Mouse (Mus musculus) cerebellum, adult 2 months (tissue): ENCODE results near the gene Emc8. TPM values are rescaled to one million over a fixed set of nuclear protein-coding genes. Genes with fewer than 3 reads are reported as not detected.

Experiments used
- DNase-seq, 2 experiments: peaks; one replicate each; pipeline ENCODE4 v3.0.0; 2021
- H3K27ac ChIP-seq: fragments of 200-500 bp; 2 replicates; pipeline ENCODE4 v1.5.1; 2012; ENCODE audit warnings: low read length, control low read depth, inconsistent platforms; ENCODE audit not compliant: insufficient read depth
- H3K27me3 ChIP-seq: fragments of 200-500 bp; 2 replicates; pipeline ENCODE4 v1.6.1; 2012; ENCODE audit warnings: inconsistent platforms, mild to moderate bottlenecking, low read length, moderate library complexity; ENCODE audit not compliant: control insufficient read depth, insufficient read depth
- H3K4me1 ChIP-seq: fragments of 200-500 bp; 2 replicates; pipeline ENCODE4 v1.6.1; 2011; ENCODE audit warnings: low read length; ENCODE audit not compliant: control insufficient read depth, insufficient read depth
- H3K4me3 ChIP-seq: fragments of 200-500 bp; replicated peaks from 2 replicates; pipeline ENCODE3; 2011; ENCODE audit warnings: mild to moderate bottlenecking, low read depth, low read length, control low read depth; ENCODE audit not compliant: insufficient read depth
- CTCF ChIP-seq: fragments of 200-500 bp; IDR thresholded peaks from 2 replicates; pipeline ENCODE4 v1.5.1; 2011; ENCODE audit warnings: low read depth, mild to moderate bottlenecking, control low read depth, low read length, moderate library complexity, borderline replicate concordance; ENCODE audit not compliant: insufficient read depth
- POLR2A ChIP-seq: fragments of 200-500 bp; IDR thresholded peaks from 2 replicates; pipeline ENCODE4 v1.6.1; 2011; ENCODE audit warnings: low read length, control low read depth, borderline replicate concordance; ENCODE audit not compliant: insufficient read depth
- WGBS: fragments of 180-500 bp; shearing (Covaris S2); methylation state at CpG from one replicate; pipeline ENCODE4 v1.1.7; 2018; 5-methylcytosine and 5-hydroxymethylcytosine counted together
- polyA plus RNA-seq: library from polyadenylated mRNA; depleted of rRNA; stranded (reverse); fragments of >200 nt; gene quantifications from 2 replicates; pipeline ENCODE4 v1.2.3, GENCODE M21; 2012

Gene Emc8
- polyA plus RNA-seq, 1 experiment, result 65.3 TPM

DNA sequence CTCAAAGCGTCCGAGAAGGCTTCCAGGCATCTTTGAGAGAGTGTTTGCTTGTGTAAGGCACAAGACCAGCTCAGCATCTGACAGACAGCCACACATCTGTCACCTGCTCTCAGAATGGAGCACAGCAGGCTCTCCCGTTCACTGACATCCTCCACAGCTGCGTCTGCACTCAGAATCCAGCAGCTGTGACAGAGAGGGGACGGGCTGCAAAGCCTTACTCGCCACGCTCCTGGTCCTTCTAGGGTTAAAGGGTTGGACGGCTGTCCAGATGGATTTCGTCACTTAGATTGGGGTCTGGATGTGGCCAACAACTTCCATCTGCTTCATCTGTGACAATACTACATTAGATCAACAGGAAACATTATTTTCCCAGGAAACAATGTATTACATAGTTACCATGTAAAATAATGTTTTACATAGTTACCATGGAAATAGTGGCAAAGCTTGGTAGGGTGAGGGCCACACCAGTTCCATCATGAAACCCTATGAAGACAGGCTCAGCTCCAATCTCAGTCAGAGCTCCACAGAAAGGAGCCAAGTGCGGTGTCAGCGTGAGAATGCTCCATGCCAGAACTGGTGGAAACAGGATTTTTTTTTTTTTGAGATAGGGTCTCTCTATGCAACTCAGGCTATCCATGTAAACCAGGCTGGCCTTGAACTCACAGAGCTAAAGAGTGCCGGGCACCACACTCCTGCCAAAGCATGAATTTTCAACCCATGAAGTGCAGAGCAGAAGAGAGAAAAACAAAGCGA lies 28.2 kb upstream of the Emc8 start:
- no peak overlapping the region for H3K4me3 ChIP-seq
- TF ChIP-seq POLR2A (no peak), CTCF (no peak)
- DNase-seq, result no peak
- no peaks in the 10 kb centered on the region for H3K4me1 ChIP-seq
- no peaks in the 10 kb centered on the region for H3K27me3 ChIP-seq
- no peak overlapping the region for H3K27ac ChIP-seq
- 32% methylated on average over 13 of the region's 13 CpGs for WGBS

DNA sequence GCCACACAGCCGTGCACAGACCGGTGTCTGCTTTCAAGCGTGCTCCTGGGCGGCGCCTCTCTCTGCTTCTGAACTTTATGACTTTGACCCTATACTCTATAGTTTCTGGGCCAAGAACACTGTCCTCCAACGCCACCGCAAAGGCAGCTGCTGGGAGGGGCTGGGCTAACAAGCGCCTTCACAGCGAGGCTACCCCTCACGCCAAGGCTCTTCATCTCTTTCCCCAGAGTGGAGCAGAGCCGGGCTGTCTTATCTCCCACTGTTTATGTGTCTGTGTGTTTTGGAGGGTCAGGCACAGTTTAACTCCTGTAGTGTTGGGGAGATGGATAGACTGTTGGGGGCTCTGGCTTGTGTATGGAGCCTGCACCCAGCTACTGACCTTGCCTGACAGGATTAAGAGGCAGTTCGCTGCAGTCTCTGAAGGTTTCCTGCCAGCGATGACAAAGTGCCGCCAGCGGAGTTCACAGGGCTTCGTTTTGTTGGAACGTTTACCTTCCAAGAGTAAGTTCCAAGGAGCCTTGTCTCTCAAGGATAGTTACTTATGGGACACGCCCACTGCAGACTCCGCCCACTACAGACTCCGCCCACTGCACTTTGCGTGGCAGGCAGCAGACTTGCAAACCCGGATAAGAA lies 25.6 kb upstream of the Emc8 start:
- DNase-seq, result no peak
- TF ChIP-seq CTCF, result no peak
- no peak for TF ChIP-seq POLR2A
- H3K4me3 ChIP-seq, result no peak overlapping the region
- H3K27me3 ChIP-seq, result no peaks in the 10 kb centered on the region
- WGBS, result 43% methylated on average over 22 of the region's 22 CpGs
- no peaks in the 10 kb centered on the region for H3K4me1 ChIP-seq
- no peak overlapping the region for H3K27ac ChIP-seq

DNA sequence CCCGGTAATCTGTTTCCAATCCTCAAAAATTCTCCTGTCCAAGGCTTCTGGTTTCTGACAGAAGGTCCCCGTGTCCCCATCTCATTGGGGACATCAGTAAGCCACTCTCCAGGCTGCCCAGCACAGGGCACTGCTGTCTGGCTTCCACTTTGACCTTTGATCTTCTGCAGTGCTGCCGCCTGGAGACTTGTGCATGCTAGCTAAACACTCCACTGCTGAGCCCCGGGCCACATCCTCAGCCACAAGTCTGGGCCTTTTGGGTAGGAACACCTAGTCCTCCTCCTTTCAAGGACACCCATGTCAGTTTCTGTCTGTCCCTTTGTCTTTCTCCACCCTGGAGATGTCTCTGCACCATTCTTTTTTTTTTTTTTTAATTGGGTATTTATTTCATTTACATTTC lies 24.6 kb upstream of the Emc8 start:
- WGBS, result 85% methylated on average over 4 of the region's 4 CpGs
- DNase-seq, result no peak
- Histone ChIP-seq H3K27me3 (no peaks in the 10 kb centered on the region), H3K4me3 (no peak overlapping the region), H3K27ac (no peak overlapping the region), H3K4me1 (no peaks in the 10 kb centered on the region)
- TF ChIP-seq CTCF (no peak), POLR2A (no peak)

DNA sequence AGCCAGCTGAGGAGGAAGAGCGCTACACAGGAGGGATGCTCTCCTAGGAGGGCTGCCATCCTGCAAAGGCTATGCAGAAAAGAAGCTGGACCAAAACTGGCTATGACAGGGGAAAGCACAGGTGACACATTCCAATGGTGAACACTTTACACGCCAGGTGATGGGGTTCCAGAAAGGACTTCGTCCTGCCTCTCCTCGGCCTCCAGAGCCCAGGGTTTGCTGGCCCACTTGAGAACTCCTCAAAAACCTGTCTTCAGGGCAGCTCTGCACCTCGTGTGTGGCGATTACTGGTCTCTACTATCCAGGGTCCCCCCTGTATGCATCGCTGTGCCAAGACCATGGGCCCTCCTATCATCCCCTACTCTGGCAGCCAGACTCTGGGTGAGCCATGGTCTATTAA lies 20.1 kb upstream of the Emc8 start:
- WGBS, result 80% methylated on average over 7 of the region's 7 CpGs
- DNase-seq, result no peak
- no peaks in the 10 kb centered on the region for H3K27me3 ChIP-seq
- TF ChIP-seq CTCF, result no peak
- TF ChIP-seq POLR2A, result no peak
- H3K4me3 ChIP-seq, result no peak overlapping the region
- H3K4me1 ChIP-seq, result no peaks in the 10 kb centered on the region
- no peak overlapping the region for H3K27ac ChIP-seq

DNA sequence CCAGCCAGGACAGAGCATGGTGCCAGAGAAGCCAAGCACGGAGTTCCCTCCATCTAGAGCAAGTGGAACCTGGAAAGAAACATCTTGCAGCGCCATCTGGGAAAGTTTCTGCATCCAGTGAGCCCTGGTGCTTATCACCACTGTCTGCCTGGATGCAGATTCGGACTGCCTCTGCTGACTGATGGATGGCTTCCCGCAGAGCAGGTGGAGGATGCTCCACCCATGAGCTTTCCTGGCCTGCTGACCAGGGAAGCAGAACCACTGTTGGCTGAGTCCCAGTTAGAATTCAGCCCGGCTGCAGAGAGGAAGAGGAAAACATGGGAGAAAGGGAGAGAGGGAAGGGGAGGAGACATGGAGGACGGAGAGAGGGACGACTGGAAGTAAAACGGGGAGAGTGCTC lies 19.4 kb upstream of the Emc8 start:
- Histone ChIP-seq H3K4me1 (no peaks in the 10 kb centered on the region), H3K27ac (no peak overlapping the region), H3K4me3 (no peak overlapping the region), H3K27me3 (no peaks in the 10 kb centered on the region)
- WGBS, result 48% methylated on average over 8 of the region's 8 CpGs
- no peak for DNase-seq
- no peak for TF ChIP-seq CTCF

DNA sequence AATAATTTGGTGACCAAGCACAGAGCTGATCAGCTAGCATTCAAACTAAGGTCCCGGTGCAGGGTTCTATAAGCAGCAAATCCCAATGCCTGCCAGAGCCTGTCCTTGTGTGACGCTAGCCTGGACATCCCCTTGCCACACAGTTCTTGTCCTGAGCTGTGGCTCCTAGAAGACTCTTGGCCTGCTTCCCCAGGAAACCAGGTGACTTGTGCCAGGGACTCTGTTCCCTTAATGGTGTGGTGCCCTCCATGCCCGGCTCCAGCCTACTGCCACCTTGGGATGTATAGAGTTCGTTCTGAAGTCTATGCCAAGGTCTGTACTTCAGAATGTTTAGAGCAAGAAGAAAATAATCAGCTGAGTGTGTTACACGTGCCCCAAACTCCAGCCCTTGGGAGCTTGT lies 18.2 kb upstream of the Emc8 start:
- Histone ChIP-seq H3K27ac (no peak overlapping the region), H3K4me3 (no peak overlapping the region), H3K4me1 (no peaks in the 10 kb centered on the region), H3K27me3 (no peaks in the 10 kb centered on the region)
- WGBS, result 49% methylated on average over 5 of the region's 5 CpGs
- no peak for TF ChIP-seq POLR2A
- no peak for TF ChIP-seq CTCF
- DNase-seq, result no peak

DNA sequence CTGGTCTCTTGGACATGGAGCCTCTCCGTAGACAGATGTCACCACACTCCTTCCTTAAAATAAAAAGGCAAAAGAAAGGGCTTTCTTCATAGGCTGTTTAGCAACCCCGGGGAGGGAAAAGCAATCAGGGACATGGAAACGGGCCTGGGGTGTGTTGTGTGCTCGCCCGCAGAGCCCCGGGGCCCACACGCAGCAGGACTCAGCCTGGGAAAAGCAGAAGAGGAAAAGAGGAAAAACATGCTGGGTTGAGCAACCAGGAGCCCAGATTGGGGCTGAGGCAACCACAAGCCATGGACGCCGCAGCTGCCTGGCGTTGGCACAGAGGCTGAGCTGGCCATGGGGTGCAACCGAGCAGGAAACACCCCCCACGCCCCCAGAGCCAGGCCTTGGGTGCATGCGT lies 17.7 kb upstream of the Emc8 start:
- TF ChIP-seq POLR2A, result no peak
- TF ChIP-seq CTCF, result no peak
- no peak overlapping the region for H3K27ac ChIP-seq
- no peaks in the 10 kb centered on the region for H3K27me3 ChIP-seq
- peaks cover 2% of the 10 kb centered on the region; the same call in 1 of the 2 replicates for H3K4me1 ChIP-seq
- no peak overlapping the region for H3K4me3 ChIP-seq
- no peak for DNase-seq
- WGBS, result 53% methylated on average over 13 of the region's 13 CpGs

DNA sequence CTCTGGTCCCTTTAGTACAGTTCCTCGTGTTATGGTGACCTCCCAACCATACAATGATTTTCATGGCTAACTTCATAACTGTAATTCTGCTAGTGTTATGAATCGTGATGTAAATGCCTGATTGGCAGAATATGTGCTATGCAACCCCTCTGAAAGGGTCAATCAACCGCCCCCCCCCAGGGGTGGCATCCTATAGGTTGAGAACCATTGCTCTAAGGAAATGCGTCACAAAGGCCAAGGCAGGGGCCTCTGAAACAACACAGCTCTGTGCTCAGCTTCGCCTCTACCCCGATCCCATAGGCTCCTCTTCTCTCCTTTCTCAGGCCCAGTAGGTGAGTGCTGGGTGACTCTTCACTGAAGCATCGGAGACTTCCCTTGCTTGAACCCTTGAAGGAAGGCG lies 17.2 kb upstream of the Emc8 start:
- Histone ChIP-seq H3K4me1 (peaks cover 5% of the 10 kb centered on the region; the same call in 1 of the 2 replicates), H3K27ac (no peak overlapping the region), H3K4me3 (no peak overlapping the region), H3K27me3 (no peaks in the 10 kb centered on the region)
- DNase-seq, result no peak
- 87% methylated on average over 8 of the region's 8 CpGs for WGBS
- TF ChIP-seq POLR2A (no peak), CTCF (no peak)
